Mouse (Mus musculus) hindbrain, embryonic 13.5 days (tissue): Measurements from ENCODE around the gene Hsd17b14. TPM values are rescaled to one million over a fixed set of nuclear protein-coding genes. Genes with fewer than 3 reads are reported as not detected.
A peak's percentile ranks its signal among the peaks of the same experiment; 100 is the strongest.

Experiments used
- ATAC-seq: fragments of 200-750 bp; cut with Nextera tagmentation; 2 replicates; pipeline ENCODE4 v1.8.0; 2017; ENCODE audit warnings: moderate TSS enrichment; ENCODE audit not compliant: low FRiP score
- H3K27ac ChIP-seq: fragments of 300-500 bp; sonication (generic); 2 replicates; pipeline ENCODE4 v1.5.1; 2015; ENCODE audit warnings: inconsistent platforms, mild to moderate bottlenecking, moderate library complexity
- H3K27me3 ChIP-seq: fragments of 300-500 bp; sonication (generic); 2 replicates; pipeline ENCODE4 v1.6.1; 2015; ENCODE audit warnings: mild to moderate bottlenecking, inconsistent platforms
- H3K36me3 ChIP-seq: fragments of 300-500 bp; sonication (generic); 2 replicates; pipeline ENCODE4 v1.6.1; 2015; ENCODE audit warnings: mild to moderate bottlenecking, inconsistent platforms
- H3K4me1 ChIP-seq: fragments of 300-500 bp; sonication (generic); replicated peaks from 2 replicates; pipeline ENCODE4 v1.6.1; 2015; ENCODE audit warnings: inconsistent platforms
- H3K4me2 ChIP-seq: fragments of 300-500 bp; sonication (generic); 2 replicates; pipeline ENCODE4 v1.6.1; 2015; ENCODE audit warnings: inconsistent platforms, mild to moderate bottlenecking, moderate library complexity
- H3K4me3 ChIP-seq: fragments of 300-500 bp; sonication (generic); 2 replicates; pipeline ENCODE4 v1.5.1; 2015; ENCODE audit warnings: mild to moderate bottlenecking, inconsistent platforms
- H3K9ac ChIP-seq: fragments of 300-500 bp; sonication (generic); 2 replicates; pipeline ENCODE4 v1.6.1; 2015; ENCODE audit warnings: mild to moderate bottlenecking, inconsistent platforms
- H3K9me3 ChIP-seq: fragments of 300-500 bp; sonication (generic); 2 replicates; pipeline ENCODE4 v1.6.1; 2016; ENCODE audit warnings: inconsistent platforms
- WGBS: fragments of 180-500 bp; shearing (Covaris S2); methylation state at CpG from one replicate; pipeline ENCODE4 v1.1.7; 2015; 5-methylcytosine and 5-hydroxymethylcytosine counted together
- polyA plus RNA-seq: library from polyadenylated mRNA; unstranded; fragments of >200 nt; fragmentation: Nextera tagmentation; extraction: Ambion mirVana; gene quantifications from 2 replicates; pipeline ENCODE4 v1.2.1, GENCODE M21; 2015

Gene Hsd17b14
- polyA plus RNA-seq, 1 experiment from 2014 or later = 0.45 TPM

GRCm38 (mm10) chr7:45537602-45538001 lies 17.1 kb upstream of the Hsd17b14 start:
- no peaks in the 10 kb centered on the region for H3K9me3 ChIP-seq
- H3K9ac ChIP-seq = peak overlapping the region; percentile 79
- ATAC-seq = peak; percentile 9; the same call in 1 of the 2 replicates
- H3K36me3 ChIP-seq = no peaks in the 10 kb centered on the region
- 79% methylated on average over 10 of the region's 10 CpGs for WGBS
- peak overlapping the region; percentile 59 for H3K4me3 ChIP-seq
- peaks cover 7% of the 10 kb centered on the region for H3K4me1 ChIP-seq
- peak overlapping the region; percentile 74 for H3K4me2 ChIP-seq
- H3K27ac ChIP-seq = no peak overlapping the region
- H3K27me3 ChIP-seq = no peaks in the 10 kb centered on the region

DNA sequence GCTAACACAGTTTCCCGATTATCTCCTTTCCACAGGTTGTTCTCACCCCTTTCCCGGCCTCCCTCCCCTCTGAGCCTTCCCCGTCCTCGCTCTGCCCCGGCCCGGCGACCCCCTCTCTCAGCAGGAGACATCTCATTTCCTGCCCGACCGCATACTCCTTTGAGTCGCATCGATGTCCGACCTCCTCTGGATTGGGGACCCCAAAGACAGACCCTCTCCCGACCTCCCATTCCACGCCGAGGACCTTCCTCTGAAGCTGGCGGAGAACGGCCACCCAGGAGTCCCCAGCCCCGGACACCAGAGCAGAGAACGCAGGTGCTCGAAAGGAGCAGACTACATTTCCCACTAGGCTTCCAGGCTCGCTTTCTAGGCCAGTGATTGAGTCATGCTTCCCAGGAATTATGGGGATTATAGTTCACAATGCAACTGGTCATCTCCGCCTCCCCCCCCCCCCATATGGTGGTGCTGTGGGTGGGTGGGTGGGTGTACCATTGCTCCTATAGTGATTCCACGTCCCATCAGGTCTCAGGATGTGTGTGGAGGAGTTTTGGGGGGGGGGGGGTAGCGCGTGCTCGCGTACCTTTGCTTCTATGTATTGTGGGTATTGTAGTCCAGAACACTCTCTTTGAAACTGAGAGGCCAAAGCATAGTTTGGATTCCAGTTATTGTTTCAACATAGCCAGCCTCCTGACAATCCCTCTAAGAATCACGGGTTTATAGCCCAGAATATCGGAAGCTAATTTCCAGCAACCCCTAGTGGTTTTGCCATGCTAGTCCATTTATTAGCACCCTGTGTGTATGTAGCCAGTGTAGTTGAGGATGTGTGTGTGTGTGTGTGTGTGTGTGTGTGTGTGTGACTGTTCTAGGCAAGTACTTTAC lies 16.3 kb upstream of the Hsd17b14 start:
- Histone ChIP-seq H3K9ac (peak overlapping the region; percentile 79), H3K27ac (peak overlapping the region; percentile 52; the same call in 1 of the 2 replicates), H3K4me1 (peaks cover 7% of the 10 kb centered on the region), H3K9me3 (no peaks in the 10 kb centered on the region), H3K27me3 (no peaks in the 10 kb centered on the region), H3K36me3 (no peaks in the 10 kb centered on the region), H3K4me2 (peak overlapping the region; percentile 74), H3K4me3 (peak overlapping the region; percentile 59)
- ATAC-seq = peak; percentile 90
- WGBS = 2% methylated on average over 27 of the region's 29 CpGs

- no peak overlapping the region for H3K27ac ChIP-seq
- 90% methylated on average over 3 of the region's 3 CpGs for WGBS
- no peak overlapping the region for H3K4me3 ChIP-seq
- H3K4me1 ChIP-seq = peaks cover 7% of the 10 kb centered on the region
- no peak overlapping the region for H3K9ac ChIP-seq
- H3K36me3 ChIP-seq = no peaks in the 10 kb centered on the region
- no peaks in the 10 kb centered on the region for H3K9me3 ChIP-seq
- no peaks in the 10 kb centered on the region for H3K27me3 ChIP-seq
- no peak overlapping the region for H3K4me2 ChIP-seq
- no peak for ATAC-seq
Observed at GRCm38 (mm10) chr7:45539095-45539494, 15.6 kb upstream of the Hsd17b14 start.

DNA sequence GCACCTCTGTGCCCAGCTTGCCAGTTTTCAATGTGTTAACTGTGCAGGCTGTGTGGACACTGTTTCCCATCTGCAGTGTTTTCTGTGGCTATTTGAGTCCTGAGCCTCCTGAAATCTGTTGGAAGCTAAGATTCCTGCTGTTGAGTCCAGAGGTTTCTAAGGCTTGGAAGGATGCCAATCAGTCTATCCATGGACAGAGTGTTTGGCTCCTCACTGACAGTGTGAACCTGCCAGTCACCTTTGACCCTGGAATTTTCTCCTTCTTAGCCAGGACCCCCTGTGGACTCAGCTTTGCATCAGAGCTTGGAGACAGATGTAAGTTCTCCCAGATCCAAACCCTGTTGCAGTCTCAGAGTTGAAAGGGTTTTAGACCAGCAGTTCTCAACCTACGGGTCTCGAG lies 14.5 kb upstream of the Hsd17b14 start:
- ATAC-seq = no peak
- H3K9me3 ChIP-seq = 0 out of 2 replicates have a peak, but pooled peaks cover 3% of the 10 kb centered on the region
- H3K27ac ChIP-seq = no peak overlapping the region
- H3K9ac ChIP-seq = no peak overlapping the region
- H3K27me3 ChIP-seq = no peaks in the 10 kb centered on the region
- WGBS = 85% methylated on average over 2 of the region's 2 CpGs
- H3K4me1 ChIP-seq = peaks cover 7% of the 10 kb centered on the region
- H3K4me2 ChIP-seq = no peak overlapping the region
- H3K36me3 ChIP-seq = no peaks in the 10 kb centered on the region
- no peak overlapping the region for H3K4me3 ChIP-seq

- 95% methylated on average over 1 of the region's 1 CpGs for WGBS
- H3K9ac ChIP-seq = no peak overlapping the region
Observed at GRCm38 (mm10) chr7:45544525-45544924, 10.2 kb upstream of the Hsd17b14 start.

GRCm38 (mm10) chr7:45549641-45550436 lies 4.9 kb upstream of the Hsd17b14 start:
- Histone ChIP-seq H3K27ac (no peak overlapping the region), H3K4me3 (no peak overlapping the region), H3K27me3 (no peaks in the 10 kb centered on the region), H3K4me1 (no peaks in the 10 kb centered on the region), H3K4me2 (no peak overlapping the region), H3K9me3 (no peaks in the 10 kb centered on the region), H3K9ac (no peak overlapping the region), H3K36me3 (no peaks in the 10 kb centered on the region)
- ATAC-seq = no peak
- WGBS = 87% methylated on average over 16 of the region's 16 CpGs

More at GRCm38 (mm10) chr7:45544525-45544924, 10.2 kb upstream of the Hsd17b14 start:
- no peaks in the 10 kb centered on the region for H3K27me3 ChIP-seq
- no peak overlapping the region for H3K4me3 ChIP-seq
- no peak for ATAC-seq
- H3K27ac ChIP-seq = no peak overlapping the region
- 0 out of 2 replicates have a peak, but pooled peaks cover 3% of the 10 kb centered on the region for H3K9me3 ChIP-seq
- H3K36me3 ChIP-seq = no peaks in the 10 kb centered on the region
- no peak overlapping the region for H3K4me2 ChIP-seq
- H3K4me1 ChIP-seq = no peaks in the 10 kb centered on the region

- Histone ChIP-seq H3K36me3 (no peaks in the 10 kb centered on the region), H3K4me3 (no peak overlapping the region), H3K9me3 (no peaks in the 10 kb centered on the region), H3K9ac (no peak overlapping the region), H3K4me2 (no peak overlapping the region), H3K4me1 (no peaks in the 10 kb centered on the region), H3K27me3 (no peaks in the 10 kb centered on the region), H3K27ac (no peak overlapping the region)
- ATAC-seq = no peak
- WGBS = 81% methylated on average over 11 of the region's 11 CpGs
Observed at GRCm38 (mm10) chr7:45550821-45551511, 3.7 kb upstream of the Hsd17b14 start.

DNA sequence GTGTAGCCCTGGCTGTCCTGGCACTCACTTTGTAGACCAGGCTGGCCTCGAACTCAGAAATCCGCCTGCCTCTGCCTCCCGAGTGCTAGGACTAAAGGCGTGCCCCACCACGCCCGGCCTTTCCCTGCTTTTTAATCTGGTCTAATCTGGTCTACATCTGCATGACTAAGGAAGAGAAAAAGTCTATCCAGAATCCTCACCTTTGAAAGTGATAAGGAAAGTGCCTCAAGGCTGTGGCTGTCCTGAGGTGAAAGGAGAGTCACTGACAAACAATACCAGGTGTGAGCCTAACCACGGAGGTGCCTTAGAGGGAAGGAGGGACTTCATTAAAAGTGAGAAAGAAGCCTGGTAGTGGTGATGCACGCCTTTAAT lies 3.2 kb upstream of the Hsd17b14 start:
- Histone ChIP-seq H3K4me3 (no peak overlapping the region), H3K27ac (no peak overlapping the region), H3K9ac (no peak overlapping the region), H3K27me3 (no peaks in the 10 kb centered on the region), H3K4me1 (no peaks in the 10 kb centered on the region), H3K4me2 (no peak overlapping the region), H3K9me3 (no peaks in the 10 kb centered on the region), H3K36me3 (no peaks in the 10 kb centered on the region)
- WGBS = 83% methylated on average over 8 of the region's 8 CpGs
- ATAC-seq = no peak

DNA sequence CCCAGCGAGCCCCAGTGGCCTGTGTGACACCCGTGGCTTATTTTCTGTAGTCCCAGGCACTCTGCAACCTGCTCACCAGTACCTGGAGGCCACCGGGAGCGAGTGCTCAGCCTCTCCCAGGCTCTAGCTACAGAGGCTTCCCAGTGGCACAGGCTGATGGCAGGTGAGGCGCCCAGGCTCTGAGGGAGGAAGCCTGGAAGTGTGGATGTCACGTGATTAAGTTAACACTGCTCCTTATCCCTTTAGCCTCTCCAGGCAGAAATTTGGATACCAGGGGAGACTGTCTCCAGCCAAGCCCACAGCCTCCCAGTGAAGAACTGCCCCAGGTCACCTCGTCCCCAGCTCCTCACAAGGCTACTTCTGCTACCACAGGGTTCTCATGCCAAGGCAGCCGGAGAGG lies 1.2 kb upstream of the Hsd17b14 start:
- Histone ChIP-seq H3K4me1 (no peaks in the 10 kb centered on the region), H3K27ac (no peak overlapping the region)
- WGBS = 77% methylated on average over 8 of the region's 8 CpGs

GRCm38 (mm10) chr7:45553990-45554389 lies 703 bp upstream of the Hsd17b14 start:
- 87% methylated on average over 2 of the region's 2 CpGs for WGBS
- ATAC-seq = no peak
- H3K9ac ChIP-seq = no peak overlapping the region

More for the DNA sequence above, 1.2 kb upstream of the Hsd17b14 start:
- Histone ChIP-seq H3K9me3 (no peaks in the 10 kb centered on the region), H3K4me2 (no peak overlapping the region), H3K9ac (no peak overlapping the region), H3K27me3 (no peaks in the 10 kb centered on the region), H3K4me3 (no peak overlapping the region), H3K36me3 (no peaks in the 10 kb centered on the region)
- no peak for ATAC-seq

GRCm38 (mm10) chr7:45555787-45556186 lies 1.1 kb downstream of the Hsd17b14 start:
- Histone ChIP-seq H3K27ac (no peak overlapping the region), H3K9me3 (no peaks in the 10 kb centered on the region), H3K36me3 (no peaks in the 10 kb centered on the region), H3K27me3 (no peaks in the 10 kb centered on the region), H3K9ac (no peak overlapping the region), H3K4me3 (no peak overlapping the region), H3K4me2 (no peak overlapping the region), H3K4me1 (no peaks in the 10 kb centered on the region)
- 21% methylated on average over 8 of the region's 8 CpGs for WGBS
- no peak for ATAC-seq

More at GRCm38 (mm10) chr7:45553990-45554389, 703 bp upstream of the Hsd17b14 start:
- H3K4me1 ChIP-seq = no peaks in the 10 kb centered on the region
- no peaks in the 10 kb centered on the region for H3K9me3 ChIP-seq
- H3K36me3 ChIP-seq = no peaks in the 10 kb centered on the region
- H3K4me3 ChIP-seq = no peak overlapping the region
- no peak overlapping the region for H3K27ac ChIP-seq
- H3K4me2 ChIP-seq = no peak overlapping the region
- no peaks in the 10 kb centered on the region for H3K27me3 ChIP-seq

DNA sequence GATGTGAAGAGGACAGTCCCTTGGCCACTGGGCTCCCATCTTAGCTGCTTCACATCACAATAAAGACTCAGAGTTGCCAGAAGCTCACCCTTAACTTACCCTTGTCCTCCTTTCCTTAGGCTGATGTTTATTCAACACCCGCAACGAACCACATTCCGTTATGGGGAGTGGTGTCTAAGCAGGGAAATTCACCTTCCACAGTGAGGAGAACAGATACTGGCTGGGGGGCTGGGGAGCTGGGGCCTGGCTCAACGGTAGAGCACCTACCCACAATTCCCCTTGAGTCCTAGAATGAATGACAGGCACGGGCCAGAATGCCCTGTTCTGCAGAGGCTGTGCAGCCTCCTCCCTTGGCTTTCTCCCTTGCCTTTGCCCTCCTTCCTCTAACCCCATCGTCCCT lies 4.2 kb downstream of the Hsd17b14 start:
- Histone ChIP-seq H3K4me2 (no peak overlapping the region), H3K9ac (no peak overlapping the region)
- 69% methylated on average over 5 of the region's 6 CpGs for WGBS

More for the DNA sequence above, 4.2 kb downstream of the Hsd17b14 start:
- ATAC-seq = no peak
- Histone ChIP-seq H3K9me3 (no peaks in the 10 kb centered on the region), H3K27me3 (peaks cover 11% of the 10 kb centered on the region; the same call in 1 of the 2 replicates), H3K36me3 (no peaks in the 10 kb centered on the region), H3K27ac (no peak overlapping the region), H3K4me3 (no peak overlapping the region), H3K4me1 (no peaks in the 10 kb centered on the region; the same call in 1 of the 2 replicates)
